Mouse (Mus musculus): ENCODE measurements at regions not wholly inside any gene's neighbourhood (a gene's known extent, or its start where the extent isn't known, plus 50 kb on each side); places are given as distances from the start of the nearest gene placed in this dataset.

DNA sequence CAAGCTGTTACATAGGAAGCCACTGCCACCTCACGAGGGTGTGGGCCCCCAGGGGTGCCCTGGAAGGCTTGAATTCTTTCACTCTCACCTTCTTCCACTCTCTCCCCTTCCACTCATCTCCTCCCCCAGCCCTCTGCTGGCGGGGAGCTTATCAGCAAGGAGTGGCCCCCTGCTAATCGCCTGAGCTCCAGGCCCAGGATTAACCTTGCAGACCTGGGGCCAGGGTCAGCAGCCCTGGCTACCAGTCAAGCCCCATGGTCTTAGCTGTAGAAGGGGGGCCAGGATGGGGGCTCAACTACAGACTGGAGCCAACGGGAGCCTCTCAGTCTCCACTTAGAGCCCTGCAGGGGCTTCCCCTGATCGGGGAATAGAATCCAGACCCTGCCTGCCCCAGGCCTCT is 75.8 kb upstream of the Larp1 start:
- no peaks in the 10 kb centered on the region for H3K27me3 ChIP-seq (replicated peaks)
- no peak overlapping the region for H3K27ac ChIP-seq (replicated peaks)
- no peaks in the 10 kb centered on the region for H3K36me3 ChIP-seq
- H3K4me3 ChIP-seq (replicated peaks), result no peak overlapping the region
- peaks cover 12% of the 10 kb centered on the region for H3K4me1 ChIP-seq
- ATAC-seq (ENCODE audit: low FRiP score), result no peak
- 28% methylated on average over 5 of the region's 5 CpGs for WGBS
- H3K9me3 ChIP-seq (replicated peaks), result no peaks in the 10 kb centered on the region
- no peak overlapping the region for H3K4me2 ChIP-seq
- H3K9ac ChIP-seq (replicated peaks), result no peak overlapping the region

DNA sequence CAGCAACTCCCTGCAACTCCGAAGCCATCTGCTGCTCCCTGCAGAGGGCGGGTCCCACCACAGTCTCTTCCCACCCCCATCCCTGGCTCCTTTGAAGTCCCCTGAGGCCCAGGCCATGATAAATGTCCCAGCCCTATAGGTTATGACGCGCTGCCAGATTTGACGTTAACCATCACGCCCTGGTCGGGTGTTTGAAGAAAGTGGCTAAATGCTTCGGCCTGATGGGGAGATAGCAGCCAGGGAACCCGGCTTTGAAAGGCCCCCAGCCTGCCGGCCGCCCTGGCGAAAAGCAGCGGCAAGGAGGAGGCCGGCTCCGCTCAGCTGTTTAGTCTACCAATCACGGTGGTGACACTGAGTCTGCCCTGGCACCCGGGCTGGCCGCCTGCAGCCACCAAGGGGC is 79.4 kb upstream of the Larp1 start:
- ATAC-seq (ENCODE audit: low FRiP score), result no peak
- peak overlapping the region; percentile 36 for H3K4me2 ChIP-seq
- peaks cover 8% of the 10 kb centered on the region for H3K4me1 ChIP-seq
- 3% methylated on average over 18 of the region's 18 CpGs for WGBS
- H3K27me3 ChIP-seq (replicated peaks), result no peaks in the 10 kb centered on the region
- no peaks in the 10 kb centered on the region for H3K36me3 ChIP-seq
- H3K9me3 ChIP-seq (replicated peaks), result no peaks in the 10 kb centered on the region
- H3K27ac ChIP-seq (replicated peaks), result no peak overlapping the region
- no peak overlapping the region for H3K9ac ChIP-seq (replicated peaks)
- H3K4me3 ChIP-seq (replicated peaks), result no peak overlapping the region

DNA sequence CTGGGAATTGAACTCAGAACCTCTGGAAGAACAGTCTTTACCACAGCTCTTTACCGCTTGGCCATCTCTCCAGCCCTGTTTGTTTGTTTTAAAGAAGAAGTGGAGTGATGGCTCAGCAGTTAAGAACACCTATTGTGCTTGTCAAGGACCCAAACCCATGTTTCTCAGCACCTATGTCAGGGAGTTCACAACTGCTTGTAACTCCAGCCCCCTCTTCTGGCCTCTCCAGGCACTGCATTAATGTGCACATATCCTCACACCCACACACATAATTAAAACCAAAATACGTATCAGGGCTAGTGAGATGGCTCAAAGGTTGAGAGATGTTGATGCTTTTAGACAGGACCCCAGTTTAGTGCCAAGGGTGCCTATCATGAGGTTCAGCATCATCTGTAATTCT is 87.6 kb upstream of the Hand1 start:
- Histone ChIP-seq H3K9me3 (replicated peaks) (no peaks in the 10 kb centered on the region), H3K27me3 (replicated peaks) (no peaks in the 10 kb centered on the region), H3K27ac (replicated peaks) (no peak overlapping the region), H3K9ac (replicated peaks) (no peak overlapping the region), H3K4me2 (no peak overlapping the region), H3K4me3 (replicated peaks) (no peak overlapping the region), H3K4me1 (no peaks in the 10 kb centered on the region), H3K36me3 (no peaks in the 10 kb centered on the region)
- ATAC-seq (ENCODE audit: low FRiP score), result no peak
- 97% methylated on average over 2 of the region's 2 CpGs for WGBS

DNA sequence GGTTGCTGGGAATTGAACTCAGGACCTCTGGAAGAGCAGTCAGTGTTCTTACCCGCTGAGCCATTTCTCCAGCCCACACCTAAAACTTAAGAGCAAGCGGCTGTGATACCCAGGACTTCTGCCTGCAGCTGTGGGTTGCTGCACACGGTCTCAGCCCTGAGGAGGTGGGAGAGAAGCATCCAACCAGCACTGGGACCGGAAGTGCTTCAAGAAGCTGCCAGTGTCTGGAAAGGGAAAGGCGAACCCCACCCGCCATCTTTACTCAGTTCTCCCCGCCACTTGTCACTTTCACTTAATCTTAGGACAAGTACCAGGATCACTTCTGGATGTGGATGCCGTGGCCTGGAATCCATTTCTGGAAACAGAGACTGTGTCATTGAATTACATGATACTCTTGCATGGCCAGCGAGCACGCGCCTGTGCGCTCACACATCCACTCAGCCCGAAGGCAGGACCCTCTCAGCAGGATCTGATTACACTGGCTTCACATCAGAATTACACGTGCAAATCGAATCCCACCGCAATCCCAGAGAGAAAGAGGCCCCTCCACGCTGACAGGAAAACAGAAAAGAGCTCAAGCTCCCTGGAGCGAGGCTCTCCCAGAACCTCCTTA is 85.9 kb upstream of the Hand1 start:
- Histone ChIP-seq H3K4me3 (replicated peaks) (no peak overlapping the region), H3K27ac (replicated peaks) (no peak overlapping the region), H3K4me1 (no peaks in the 10 kb centered on the region), H3K4me2 (no peak overlapping the region), H3K27me3 (replicated peaks) (no peaks in the 10 kb centered on the region), H3K36me3 (no peaks in the 10 kb centered on the region), H3K9me3 (replicated peaks) (no peaks in the 10 kb centered on the region), H3K9ac (replicated peaks) (no peak overlapping the region)
- WGBS, result 86% methylated on average over 18 of the region's 18 CpGs
- ATAC-seq (ENCODE audit: low FRiP score), result no peak

DNA sequence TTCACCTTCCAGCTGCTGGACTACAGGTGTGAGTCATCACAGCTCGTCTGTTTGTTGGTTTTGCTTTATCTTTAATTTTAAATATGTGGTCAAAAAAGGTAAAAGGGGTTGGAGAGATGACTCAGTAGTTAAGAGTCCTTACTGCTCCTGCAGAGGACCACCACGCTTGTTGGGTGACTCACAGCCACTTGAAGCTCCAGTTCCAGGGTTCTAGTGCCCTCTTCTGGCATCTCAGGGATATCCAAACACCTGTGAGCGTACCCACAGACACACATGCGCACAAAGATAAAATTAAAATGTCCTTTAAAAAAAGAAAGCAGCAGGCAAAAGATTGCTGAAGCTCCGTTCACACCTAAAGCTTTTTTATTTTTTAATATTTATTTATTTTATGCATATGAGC is 85.4 kb upstream of the Hand1 start:
- Histone ChIP-seq H3K4me3 (replicated peaks) (no peak overlapping the region), H3K27ac (replicated peaks) (no peak overlapping the region), H3K27me3 (replicated peaks) (no peaks in the 10 kb centered on the region), H3K36me3 (no peaks in the 10 kb centered on the region), H3K9ac (replicated peaks) (no peak overlapping the region), H3K4me1 (no peaks in the 10 kb centered on the region), H3K4me2 (no peak overlapping the region), H3K9me3 (replicated peaks) (no peaks in the 10 kb centered on the region)
- ATAC-seq (ENCODE audit: low FRiP score), result no peak
- WGBS, result 65% methylated on average over 5 of the region's 5 CpGs

DNA sequence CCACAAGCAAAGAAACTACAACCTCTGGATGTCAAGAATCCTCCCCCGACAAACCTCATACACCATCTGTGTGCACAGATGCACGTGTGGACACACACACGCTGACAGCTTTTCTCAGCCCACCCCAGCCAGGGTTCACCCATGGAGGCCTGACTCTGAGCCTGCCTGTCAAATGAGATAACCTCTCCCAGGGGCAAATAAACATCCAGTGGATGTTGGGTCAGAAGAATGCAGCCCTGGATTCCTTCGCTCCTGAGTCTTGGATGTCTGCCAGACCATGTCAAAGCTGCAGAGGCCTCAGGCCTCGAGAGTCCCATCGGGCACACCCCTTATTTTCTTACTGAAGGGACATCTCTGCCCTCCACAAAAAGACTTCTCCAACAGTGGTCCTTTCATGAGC is 83.4 kb upstream of the Hand1 start:
- 54% methylated on average over 6 of the region's 6 CpGs for WGBS
- Histone ChIP-seq H3K27ac (replicated peaks) (no peak overlapping the region), H3K4me1 (no peaks in the 10 kb centered on the region), H3K36me3 (no peaks in the 10 kb centered on the region), H3K9ac (replicated peaks) (no peak overlapping the region), H3K9me3 (replicated peaks) (no peaks in the 10 kb centered on the region), H3K27me3 (replicated peaks) (no peaks in the 10 kb centered on the region), H3K4me2 (no peak overlapping the region), H3K4me3 (replicated peaks) (no peak overlapping the region)
- ATAC-seq (ENCODE audit: low FRiP score), result no peak

DNA sequence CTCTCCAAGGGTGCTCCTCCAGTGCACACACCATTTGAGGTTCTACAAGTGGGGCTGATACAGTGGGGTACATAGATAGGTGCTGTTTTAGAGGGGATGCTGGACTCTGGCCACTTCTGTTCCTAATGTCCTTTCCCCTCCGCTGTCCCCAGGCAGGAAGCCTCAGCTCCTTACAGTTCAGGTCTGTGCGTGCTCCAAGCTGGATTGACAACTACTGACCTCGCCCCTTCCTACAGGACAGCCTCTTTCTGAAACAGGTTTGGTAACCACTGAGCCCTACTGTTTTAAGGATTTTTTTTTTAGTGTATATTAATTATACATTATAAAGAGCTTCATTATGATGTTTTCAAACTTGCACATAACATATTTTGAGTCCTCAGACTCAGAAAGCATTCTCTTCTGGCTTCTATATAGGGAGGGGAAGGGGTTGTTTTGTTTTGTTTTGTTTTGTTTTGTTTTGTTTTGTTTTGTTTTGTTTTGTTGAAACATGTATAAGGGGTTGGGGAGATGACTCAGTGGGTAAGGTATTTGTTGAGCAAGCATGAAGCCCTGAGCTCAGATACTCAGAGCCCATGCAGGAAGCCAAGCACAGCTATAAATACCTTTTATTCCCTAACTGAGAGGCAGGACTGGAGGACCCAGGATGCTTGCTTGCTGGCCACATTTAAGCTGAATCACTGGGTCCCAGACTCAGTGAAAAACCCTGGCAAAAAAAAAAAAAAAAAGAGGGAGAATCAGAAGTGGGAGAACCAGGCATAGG is 81.4 kb upstream of the Hand1 start:
- no peak for ATAC-seq (ENCODE audit: low FRiP score)
- Histone ChIP-seq H3K4me1 (no peaks in the 10 kb centered on the region), H3K4me3 (replicated peaks) (no peak overlapping the region), H3K36me3 (no peaks in the 10 kb centered on the region), H3K4me2 (no peak overlapping the region), H3K27me3 (replicated peaks) (no peaks in the 10 kb centered on the region), H3K27ac (replicated peaks) (no peak overlapping the region), H3K9me3 (replicated peaks) (no peaks in the 10 kb centered on the region), H3K9ac (replicated peaks) (no peak overlapping the region)
- WGBS, result 85% methylated on average over 3 of the region's 3 CpGs

DNA sequence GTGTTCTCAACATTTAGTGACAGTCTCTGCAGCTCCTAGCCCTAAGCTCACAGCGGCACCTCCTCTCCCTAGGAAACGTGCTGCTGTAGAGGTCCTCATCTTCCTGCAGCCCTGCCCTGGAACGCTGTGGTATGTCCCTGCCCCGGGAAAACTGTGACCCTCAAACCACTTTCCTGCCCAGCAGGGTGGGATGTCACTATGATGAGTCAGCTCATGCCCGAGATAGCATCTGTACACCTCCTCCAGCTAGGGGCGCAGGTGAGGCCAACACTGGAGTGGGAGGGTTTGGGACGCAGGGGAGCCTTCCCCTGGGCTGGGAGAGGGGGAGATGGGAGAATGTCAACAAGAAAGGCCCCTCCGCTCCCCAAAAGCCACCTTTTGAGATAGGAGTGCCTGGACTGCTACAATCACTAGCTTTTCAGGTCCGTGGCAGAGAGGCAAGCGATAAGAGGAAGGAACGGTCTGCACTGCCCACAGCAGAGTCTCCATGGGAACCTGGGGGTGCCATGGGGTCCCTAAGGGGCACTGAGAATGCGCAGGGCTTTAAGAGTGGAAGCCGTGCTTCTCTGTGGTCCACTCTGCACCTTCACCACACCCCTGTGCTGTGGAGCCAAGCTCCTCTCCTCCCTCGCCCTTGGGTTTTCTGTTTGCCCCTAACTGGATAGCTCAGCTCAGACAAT is 80.5 kb upstream of the Hand1 start:
- no peaks in the 10 kb centered on the region for H3K9me3 ChIP-seq (replicated peaks)
- H3K4me1 ChIP-seq, result no peaks in the 10 kb centered on the region
- no peaks in the 10 kb centered on the region for H3K36me3 ChIP-seq
- no peaks in the 10 kb centered on the region for H3K27me3 ChIP-seq (replicated peaks)
- H3K27ac ChIP-seq (replicated peaks), result no peak overlapping the region
- no peak overlapping the region for H3K4me2 ChIP-seq
- H3K4me3 ChIP-seq (replicated peaks), result no peak overlapping the region
- 59% methylated on average over 14 of the region's 14 CpGs for WGBS
- ATAC-seq (ENCODE audit: low FRiP score), result no peak
- H3K9ac ChIP-seq (replicated peaks), result no peak overlapping the region

DNA sequence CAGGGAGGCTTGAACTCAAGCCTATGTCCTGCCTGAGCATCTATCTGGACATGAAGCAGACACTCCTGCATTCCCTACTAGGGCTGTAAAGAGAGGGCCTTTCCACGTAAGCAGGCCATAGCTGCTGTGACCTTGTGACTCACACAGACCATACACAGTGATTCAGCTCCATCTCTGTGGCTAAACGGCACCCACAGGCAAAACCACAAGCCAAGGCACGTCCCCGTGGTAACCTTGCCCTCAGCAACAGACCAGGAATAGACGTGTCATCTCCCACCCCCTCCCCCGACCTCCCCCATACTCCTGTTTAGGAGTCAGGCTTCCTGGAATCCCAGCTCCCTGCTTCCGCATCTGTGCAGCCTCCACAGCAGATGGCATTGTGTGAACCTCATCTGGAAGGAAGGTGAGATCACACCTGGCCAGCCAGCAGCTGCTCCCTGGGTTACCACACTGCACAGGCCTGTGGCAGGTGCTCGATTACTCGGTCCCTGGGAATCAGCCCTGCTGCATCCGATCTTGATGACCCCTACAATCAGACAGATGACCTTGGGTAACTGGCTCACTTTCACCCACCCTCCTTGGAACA is 79.2 kb upstream of the Hand1 start:
- Histone ChIP-seq H3K4me1 (no peaks in the 10 kb centered on the region), H3K27ac (replicated peaks) (no peak overlapping the region), H3K27me3 (replicated peaks) (no peaks in the 10 kb centered on the region), H3K9me3 (replicated peaks) (no peaks in the 10 kb centered on the region), H3K36me3 (no peaks in the 10 kb centered on the region), H3K4me3 (replicated peaks) (no peak overlapping the region), H3K9ac (replicated peaks) (no peak overlapping the region), H3K4me2 (no peak overlapping the region)
- 53% methylated on average over 10 of the region's 10 CpGs for WGBS
- no peak for ATAC-seq (ENCODE audit: low FRiP score)

DNA sequence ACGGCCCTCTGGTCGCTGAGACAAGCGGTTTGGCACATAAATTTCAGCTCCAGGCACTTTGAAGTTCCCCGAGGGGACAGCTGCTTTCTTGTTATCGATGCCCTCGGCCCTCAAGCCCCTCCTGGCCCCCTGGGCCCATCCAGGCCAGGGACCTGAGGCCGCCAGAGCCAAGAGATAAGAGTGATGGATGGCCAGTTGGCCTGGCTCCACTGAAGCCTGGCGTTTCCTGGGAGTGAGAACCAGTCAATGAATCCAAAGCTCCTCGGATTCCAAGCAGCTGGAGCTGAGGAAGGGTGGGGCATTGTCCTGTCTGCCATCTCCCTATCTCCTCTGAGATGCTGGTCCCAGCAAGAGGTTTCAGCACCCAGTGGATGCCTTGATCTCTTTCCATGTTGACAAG is 71.6 kb upstream of the Hand1 start:
- H3K36me3 ChIP-seq, result no peaks in the 10 kb centered on the region
- H3K9ac ChIP-seq (replicated peaks), result no peak overlapping the region
- no peak overlapping the region for H3K27ac ChIP-seq (replicated peaks)
- 35% methylated on average over 9 of the region's 9 CpGs for WGBS
- ATAC-seq (ENCODE audit: low FRiP score), result no peak
- H3K4me3 ChIP-seq (replicated peaks), result no peak overlapping the region
- no peaks in the 10 kb centered on the region for H3K4me1 ChIP-seq
- H3K4me2 ChIP-seq, result no peak overlapping the region
- H3K9me3 ChIP-seq (replicated peaks), result no peaks in the 10 kb centered on the region
- no peaks in the 10 kb centered on the region for H3K27me3 ChIP-seq (replicated peaks)

DNA sequence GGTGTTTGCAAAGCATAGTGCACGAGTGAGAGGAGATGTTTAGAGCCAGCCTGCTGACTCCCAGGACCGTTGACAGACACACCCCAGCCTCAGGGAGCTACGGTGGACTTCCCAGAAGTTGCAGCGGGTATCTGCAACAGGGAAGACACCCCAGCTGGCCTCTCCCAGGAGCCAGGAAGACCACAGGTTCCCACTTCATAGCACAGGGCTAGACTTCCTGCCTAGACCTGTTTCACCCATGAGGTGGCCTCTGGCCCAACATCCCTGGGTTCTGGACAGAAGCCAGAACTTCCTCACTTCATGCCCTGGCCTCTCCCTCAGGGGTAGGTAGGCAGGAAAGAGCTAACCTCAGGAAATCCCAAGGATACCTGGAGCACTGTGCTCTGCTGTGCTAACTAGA is 66.7 kb upstream of the Hand1 start:
- no peak for ATAC-seq (ENCODE audit: low FRiP score)
- no peak overlapping the region for H3K4me2 ChIP-seq
- no peaks in the 10 kb centered on the region for H3K4me1 ChIP-seq
- H3K27me3 ChIP-seq (replicated peaks), result no peaks in the 10 kb centered on the region
- H3K9ac ChIP-seq (replicated peaks), result no peak overlapping the region
- no peaks in the 10 kb centered on the region for H3K9me3 ChIP-seq (replicated peaks)
- no peak overlapping the region for H3K4me3 ChIP-seq (replicated peaks)
- H3K27ac ChIP-seq (replicated peaks), result no peak overlapping the region
- 80% methylated on average over 4 of the region's 4 CpGs for whole genome bisulfite sequencing
- no peaks in the 10 kb centered on the region for H3K36me3 ChIP-seq

DNA sequence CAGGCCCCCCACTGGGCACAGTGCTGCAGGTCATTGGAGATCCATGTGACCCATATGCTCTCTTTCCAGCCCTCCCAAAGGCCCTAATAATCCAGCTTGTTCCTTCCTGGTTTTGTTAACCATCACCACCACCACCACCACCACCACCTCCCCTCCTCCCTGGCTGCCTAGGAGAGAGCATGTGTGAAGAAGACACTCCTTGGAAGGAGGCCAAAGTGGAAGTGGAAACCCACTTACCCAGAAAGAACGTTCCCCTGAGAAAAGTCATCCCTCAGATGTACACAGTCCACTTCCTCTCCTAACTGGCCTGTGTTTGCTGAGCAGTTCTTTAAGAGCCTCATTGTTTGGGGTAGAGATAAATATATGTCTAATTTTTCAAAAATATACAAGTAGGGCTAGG is 62.9 kb upstream of the Hand1 start:
- H3K4me2 ChIP-seq, result no peak overlapping the region
- no peak for ATAC-seq (ENCODE audit: low FRiP score)
- H3K27me3 ChIP-seq (replicated peaks), result no peaks in the 10 kb centered on the region
- H3K9me3 ChIP-seq (replicated peaks), result no peaks in the 10 kb centered on the region
- no peak overlapping the region for H3K4me3 ChIP-seq (replicated peaks)
- H3K4me1 ChIP-seq, result no peaks in the 10 kb centered on the region
- no peaks in the 10 kb centered on the region for H3K36me3 ChIP-seq
- H3K9ac ChIP-seq (replicated peaks), result no peak overlapping the region
- WGBS, result 64% methylated on average over 1 of the region's 1 CpGs
- no peak overlapping the region for H3K27ac ChIP-seq (replicated peaks)
